Mouse (Mus musculus) ES-Bruce4 (cell line): Measurements from ENCODE around the gene Vamp2.

Source experiments
- CTCF ChIP-seq: IDR thresholded peaks from one replicate; pipeline ENCODE4 v1.8.1; 2011; ENCODE audit warnings: low read depth, low read length
- POLR2A ChIP-seq: IDR thresholded peaks from one replicate; pipeline ENCODE4 v1.8.1; 2011; ENCODE audit warnings: low read length; ENCODE audit not compliant: insufficient read depth

- no peak for TF ChIP-seq POLR2A
- no peak for TF ChIP-seq CTCF
These were observed 9.9 kb downstream of the Vamp2 start for GRCm38 (mm10) chr11:69098039-69098761.
